In genomic region chr13:99610498-99610897, GRCm38 (mm10) we compare ENCODE assay signal across 17 mouse cellular contexts.
DNase-seq lines count a peak whose midpoint lies in the region; ATAC-seq and TF ChIP-seq lines count a peak whose summit lies in the region.
"Had no signal": no experiment of that assay in that cellular context is flagged by ENCODE, and none has a peak within 500 bp of the region (broad histone marks: within the 10 kb centered on the region; RNA-seq: fewer than 3 reads in every experiment).

No protein-coding gene starts in this region.

- H3K9me3 ChIP-seq in hindbrain, embryonic 10.5 days = no peaks in the 10 kb centered on the region
- no peaks in the 10 kb centered on the region for H3K9me3 ChIP-seq in hindbrain, embryonic 14.5 days (ENCODE audit: control insufficient read depth, low read length)
- H3K9me3 ChIP-seq in midbrain, embryonic 10.5 days (replicated peaks) = no peaks in the 10 kb centered on the region
- no peaks in the 10 kb centered on the region for H3K9me3 ChIP-seq in midbrain, postnatal 0 days (ENCODE audit: low read length)
- H3K9me3 ChIP-seq: embryonic facial prominence, embryonic 13.5 days; heart, embryonic 15.5 days; liver, embryonic 15.5 days; midbrain, embryonic 13.5 days had no signal

- WGBS in hindbrain, embryonic 10.5 days = 81% methylated on average over 5 of the region's 5 CpGs
- 61% methylated on average over 5 of the region's 5 CpGs for WGBS in hindbrain, embryonic 14.5 days
- 83% methylated on average over 5 of the region's 5 CpGs for WGBS in midbrain, embryonic 10.5 days
- 58% methylated on average over 5 of the region's 5 CpGs for WGBS in midbrain, postnatal 0 days

- no peak for ATAC-seq in hindbrain, embryonic 14.5 days (ENCODE audit: low FRiP score)
- ATAC-seq in midbrain, postnatal 0 days (ENCODE audit: low FRiP score) = no peak
- ATAC-seq: activated CD4-positive, CD25-positive, alpha-beta regulatory T cell, adult 4 months had no signal

- H3K36me3 ChIP-seq in hindbrain, embryonic 10.5 days = no peaks in the 10 kb centered on the region
- H3K36me3 ChIP-seq in hindbrain, embryonic 14.5 days (replicated peaks; ENCODE audit: control insufficient read depth, insufficient read depth) = no peaks in the 10 kb centered on the region
- H3K36me3 ChIP-seq in midbrain, embryonic 10.5 days = no peaks in the 10 kb centered on the region
- no peaks in the 10 kb centered on the region for H3K36me3 ChIP-seq in midbrain, postnatal 0 days (ENCODE audit: insufficient read depth, low read length)
- H3K36me3 ChIP-seq: embryonic facial prominence, embryonic 13.5 days; G1E; heart, embryonic 15.5 days; liver, embryonic 15.5 days; midbrain, embryonic 13.5 days had no signal

- H3K27ac ChIP-seq in hindbrain, embryonic 10.5 days = peak overlapping the region; percentile 80
- no peak overlapping the region for H3K27ac ChIP-seq in hindbrain, embryonic 14.5 days
- peak overlapping the region; percentile 63; the same call in 1 of the 2 replicates for H3K27ac ChIP-seq in midbrain, embryonic 10.5 days (replicated peaks)
- no peak overlapping the region for H3K27ac ChIP-seq in midbrain, postnatal 0 days (ENCODE audit: low read depth, low read length)
- H3K27ac ChIP-seq: embryonic facial prominence, embryonic 13.5 days; heart, embryonic 15.5 days; kidney, postnatal 0 days; liver, embryonic 15.5 days had no signal

- peak; percentile 12 for DNase-seq in adrenal gland, postnatal 10 days
- DNase-seq in adrenal gland, adult 18-20 months (ENCODE audit: low spot score in 2 of 2) = no peak
- DNase-seq in hindbrain, embryonic 10.5 days (ENCODE audit: low spot score) = no peak
- no peak for DNase-seq in hindbrain, embryonic 14.5 days (ENCODE audit: low spot score)
- DNase-seq in midbrain, embryonic 10.5 days (ENCODE audit: low spot score) = no peak
- no peak for DNase-seq in midbrain, postnatal 0 days (ENCODE audit: low spot score)
- DNase-seq in right cerebral cortex, adult 2 months (ENCODE audit: low spot score in 2 of 2) = no peak
- no peak for DNase-seq in natural killer cell, adult 2 months (ENCODE audit: low spot score in 2 of 2)
- DNase-seq: cerebellum, adult 18-20 months; thymus, postnatal 25 days had no signal

- H3K4me2 ChIP-seq in hindbrain, embryonic 14.5 days (replicated peaks) = no peak overlapping the region
- H3K4me2 ChIP-seq in midbrain, postnatal 0 days (ENCODE audit: low read depth, low read length, poor library complexity, severe bottlenecking) = no peak overlapping the region
- H3K4me2 ChIP-seq: embryonic facial prominence, embryonic 13.5 days; heart, embryonic 15.5 days; liver, embryonic 15.5 days; midbrain, embryonic 13.5 days had no signal

- no peaks in the 10 kb centered on the region for H3K27me3 ChIP-seq in hindbrain, embryonic 10.5 days (ENCODE audit: insufficient read depth, poor library complexity, severe bottlenecking)
- H3K27me3 ChIP-seq in hindbrain, embryonic 14.5 days (ENCODE audit: control insufficient read depth, insufficient read depth, low read length) = no peaks in the 10 kb centered on the region
- no peaks in the 10 kb centered on the region; the same call in 1 of the 2 replicates for H3K27me3 ChIP-seq in midbrain, embryonic 10.5 days (ENCODE audit: low read depth, poor library complexity, severe bottlenecking)
- no peaks in the 10 kb centered on the region for H3K27me3 ChIP-seq in midbrain, postnatal 0 days (ENCODE audit: insufficient read depth, low read length)
- H3K27me3 ChIP-seq: embryonic facial prominence, embryonic 13.5 days; heart, embryonic 15.5 days; liver, embryonic 15.5 days; midbrain, embryonic 13.5 days had no signal

- TF ChIP-seq CTCF in midbrain, postnatal 0 days (IDR thresholded peaks at IDR 0.05) = no peak

- H3K4me1 ChIP-seq in hindbrain, embryonic 10.5 days (replicated peaks) = peaks cover 44% of the 10 kb centered on the region
- peaks cover 20% of the 10 kb centered on the region for H3K4me1 ChIP-seq in hindbrain, embryonic 14.5 days (replicated peaks; ENCODE audit: control insufficient read depth, insufficient read depth, low read length)
- peaks cover 36% of the 10 kb centered on the region for H3K4me1 ChIP-seq in midbrain, embryonic 10.5 days
- peaks cover 6% of the 10 kb centered on the region; the same call in 1 of the 2 replicates for H3K4me1 ChIP-seq in midbrain, postnatal 0 days (ENCODE audit: insufficient read depth, low read length)
- H3K4me1 ChIP-seq: liver, embryonic 15.5 days had no signal

- H3K9ac ChIP-seq in hindbrain, embryonic 14.5 days = no peak overlapping the region
- H3K9ac ChIP-seq in midbrain, postnatal 0 days (replicated peaks; ENCODE audit: low read length, poor library complexity, severe bottlenecking) = no peak overlapping the region
- H3K9ac ChIP-seq: embryonic facial prominence, embryonic 13.5 days; heart, embryonic 15.5 days; liver, embryonic 15.5 days; midbrain, embryonic 13.5 days had no signal

- no peak overlapping the region for H3K4me3 ChIP-seq in hindbrain, embryonic 10.5 days
- H3K4me3 ChIP-seq in hindbrain, embryonic 14.5 days (replicated peaks; ENCODE audit: low read length) = no peak overlapping the region
- no peak overlapping the region for H3K4me3 ChIP-seq in midbrain, embryonic 10.5 days
- no peak overlapping the region for H3K4me3 ChIP-seq in midbrain, postnatal 0 days (ENCODE audit: low read depth, low read length)
- H3K4me3 ChIP-seq: embryonic facial prominence, embryonic 13.5 days; heart, embryonic 15.5 days; liver, embryonic 15.5 days; midbrain, embryonic 13.5 days had no signal

Comparison
In these comparisons a context has a peak if more than half of its experiments do, and no peak if none do; other contexts are left out.
1. H3K27ac ChIP-seq: peak in hindbrain, embryonic 10.5 days (single experiment) and midbrain, embryonic 10.5 days (single experiment); none in hindbrain, embryonic 14.5 days (single experiment) and midbrain, postnatal 0 days (single experiment).